Mouse (Mus musculus) kidney, postnatal 36 days (tissue): ENCODE results near the gene Mfsd4a.
A peak's percentile ranks its signal among the peaks of the same experiment; 100 is the strongest.

ENCODE experiments used
- DNase-seq, 2 experiments: peaks; one replicate each; pipeline ENCODE4 v3.0.0; 2021 to 2022; ENCODE audit warnings: mixed read lengths in 2 of 2

The Mfsd4a gene

DNA sequence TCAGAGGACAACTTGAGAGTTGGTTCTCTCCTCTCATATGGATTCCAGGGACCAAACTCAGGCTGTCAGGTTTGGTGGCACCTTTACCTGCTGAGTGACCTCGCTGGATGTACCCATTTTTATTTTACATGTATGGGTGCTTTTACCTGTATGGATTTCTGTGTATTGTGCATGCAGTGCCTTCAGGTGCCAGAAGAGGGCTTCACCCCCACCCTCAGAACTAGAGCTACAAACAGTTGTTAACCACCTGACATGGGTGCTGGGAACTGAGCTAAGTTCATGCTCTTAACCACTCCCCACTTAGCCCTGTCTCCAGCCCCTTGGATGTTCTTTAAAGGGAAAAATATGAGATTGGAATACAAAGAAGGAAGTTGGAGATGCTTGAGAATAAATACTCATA, 53.1 kb downstream of the Mfsd4a start:
- no peak for DNase-seq

- no peak for DNase-seq
Measured at GRCm38 (mm10) chr1:132012861-132013260, 55.0 kb downstream of the Mfsd4a start.

GRCm38 (mm10) chr1:132011785-132012184, 56.1 kb downstream of the Mfsd4a start:
- DNase-seq = no peak

DNA sequence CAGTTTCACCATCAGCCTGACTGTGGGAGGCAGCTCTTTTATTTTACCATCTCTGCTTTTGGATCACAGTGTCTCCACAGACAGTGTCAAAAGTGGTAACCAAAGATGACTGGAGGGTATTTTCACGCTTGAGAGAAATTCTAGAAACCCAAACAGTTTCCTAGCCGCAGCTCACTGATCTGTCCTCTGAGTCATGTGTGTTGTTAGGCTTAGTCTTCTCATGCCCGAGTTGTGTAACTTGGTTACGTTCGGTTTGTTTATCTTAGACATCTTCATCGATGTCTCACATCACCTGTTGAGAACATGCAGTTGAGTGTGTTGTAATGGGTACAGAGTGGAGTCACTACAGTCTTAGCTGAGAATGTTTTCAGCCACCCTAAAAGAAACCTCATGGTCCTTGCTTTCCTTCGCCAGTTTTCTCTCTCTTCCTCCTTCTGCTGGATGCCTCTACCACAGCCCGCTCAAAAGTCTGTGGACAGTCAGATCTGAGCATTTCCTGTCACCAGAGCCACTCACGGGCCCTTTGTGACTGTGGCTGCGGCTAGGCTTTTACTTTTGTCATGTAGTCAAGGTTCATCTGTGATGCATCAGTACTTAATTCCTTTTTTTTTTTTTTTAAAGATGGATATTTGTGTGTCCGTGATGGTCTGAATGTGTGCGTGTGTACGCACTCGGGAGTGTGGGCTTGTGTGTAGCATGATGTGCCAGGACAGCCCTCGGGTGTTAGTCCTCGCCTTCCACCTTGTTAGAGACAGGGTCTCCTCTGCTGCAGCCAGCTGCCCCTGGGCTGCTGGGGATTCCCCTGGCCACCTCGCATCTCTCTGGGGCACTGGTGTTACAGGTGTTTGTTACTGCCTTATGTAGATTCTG, 57.0 kb downstream of the Mfsd4a start:
- DNase-seq = peak in 1 of 2 experiments; percentile 36

- DNase-seq = no peak
Measured at GRCm38 (mm10) chr1:132008881-132009644, 58.8 kb downstream of the Mfsd4a start.

GRCm38 (mm10) chr1:132007828-132008827, 59.7 kb downstream of the Mfsd4a start:
- DNase-seq = peak; percentile 85 to 93

GRCm38 (mm10) chr1:132007282-132007815, 60.5 kb downstream of the Mfsd4a start, which contains the start of gene Elk4:
Gene Elk4, plus strand, starts transcription at chr1:132007607.
- peak; percentile 96 to 98 for DNase-seq

- no peak for DNase-seq
Measured at GRCm38 (mm10) chr1:132006721-132007120, 61.1 kb downstream of the Mfsd4a start.

DNA sequence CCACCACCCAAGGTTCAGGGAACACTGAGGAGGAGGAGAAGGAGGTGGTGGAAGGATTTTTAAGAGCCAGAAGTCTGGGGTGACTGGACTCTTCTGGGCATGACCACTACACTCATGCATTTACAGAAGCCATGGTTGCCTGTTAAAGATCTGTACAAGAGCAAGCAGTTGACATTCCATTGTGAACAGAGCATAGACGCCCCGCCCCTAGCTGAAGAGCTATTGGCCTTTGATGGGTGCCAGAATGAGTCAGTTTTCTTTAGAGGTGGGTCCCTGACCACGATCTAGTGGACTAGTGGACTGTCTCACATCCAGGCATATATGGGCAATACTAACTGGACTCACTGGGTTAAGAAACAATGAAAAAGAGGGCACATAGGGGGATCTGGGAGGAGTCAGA, 61.8 kb downstream of the Mfsd4a start:
- no peak for DNase-seq

- no peak for DNase-seq
Measured at GRCm38 (mm10) chr1:132005466-132005865, 62.4 kb downstream of the Mfsd4a start.

DNA sequence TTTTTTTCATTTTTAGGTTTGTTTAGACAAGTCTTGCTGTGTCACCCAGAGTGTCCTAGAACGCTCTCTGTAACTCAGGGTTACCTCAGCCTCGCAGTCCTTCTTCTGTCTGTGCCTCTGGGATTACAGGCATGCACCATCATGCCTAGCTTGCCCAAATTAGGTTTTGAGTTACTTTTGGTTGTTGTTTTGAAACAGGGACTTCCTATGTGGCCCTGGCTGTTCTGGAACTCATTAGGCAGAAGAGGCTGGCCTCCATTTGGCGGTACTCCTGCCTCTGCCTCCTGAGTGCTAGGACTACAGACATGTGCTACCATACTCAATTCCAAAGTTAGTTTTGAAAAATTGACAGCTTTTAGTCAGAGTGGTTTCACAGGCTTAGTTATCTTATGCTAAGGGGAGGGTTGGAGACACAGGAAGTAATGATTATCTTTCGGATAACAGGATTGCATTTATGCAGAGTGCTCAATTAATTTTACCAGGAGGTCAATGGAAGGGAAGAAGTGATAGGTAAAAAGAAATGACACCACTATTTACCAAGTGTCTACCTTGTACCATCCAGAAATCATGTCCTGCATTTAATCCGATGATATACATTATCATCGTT, 63.2 kb downstream of the Mfsd4a start:
- no peak for DNase-seq

GRCm38 (mm10) chr1:132003817-132004216, 64.0 kb downstream of the Mfsd4a start:
- peak; percentile 43 to 50 for DNase-seq

GRCm38 (mm10) chr1:132003111-132003510, 64.8 kb downstream of the Mfsd4a start:
- no peak for DNase-seq

GRCm38 (mm10) chr1:132001880-132002330, 66.0 kb downstream of the Mfsd4a start:
- no peak for DNase-seq

DNA sequence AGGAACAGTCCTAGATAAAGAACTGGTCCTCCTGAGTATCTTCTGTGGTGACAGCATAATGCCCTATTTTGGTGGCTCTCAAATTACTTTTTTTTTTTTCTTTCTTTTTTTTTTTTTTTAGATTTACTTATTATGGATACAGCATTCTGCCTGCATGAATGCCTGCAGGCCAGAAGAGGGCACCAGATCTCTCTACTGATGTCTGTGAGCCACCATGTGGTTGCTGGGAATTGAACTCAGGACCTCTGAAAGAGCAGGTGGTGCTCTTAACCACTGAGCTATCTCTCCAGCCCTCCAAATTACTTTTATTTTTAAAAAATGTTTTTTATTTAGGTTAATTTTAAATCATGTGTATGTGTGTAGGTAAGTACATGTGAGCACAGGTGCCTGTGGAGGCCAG, 67.4 kb downstream of the Mfsd4a start:
- DNase-seq = no peak

- DNase-seq = peak; percentile 68 to 88
Measured at GRCm38 (mm10) chr1:131995062-131995461, 72.8 kb downstream of the Mfsd4a start.

DNA sequence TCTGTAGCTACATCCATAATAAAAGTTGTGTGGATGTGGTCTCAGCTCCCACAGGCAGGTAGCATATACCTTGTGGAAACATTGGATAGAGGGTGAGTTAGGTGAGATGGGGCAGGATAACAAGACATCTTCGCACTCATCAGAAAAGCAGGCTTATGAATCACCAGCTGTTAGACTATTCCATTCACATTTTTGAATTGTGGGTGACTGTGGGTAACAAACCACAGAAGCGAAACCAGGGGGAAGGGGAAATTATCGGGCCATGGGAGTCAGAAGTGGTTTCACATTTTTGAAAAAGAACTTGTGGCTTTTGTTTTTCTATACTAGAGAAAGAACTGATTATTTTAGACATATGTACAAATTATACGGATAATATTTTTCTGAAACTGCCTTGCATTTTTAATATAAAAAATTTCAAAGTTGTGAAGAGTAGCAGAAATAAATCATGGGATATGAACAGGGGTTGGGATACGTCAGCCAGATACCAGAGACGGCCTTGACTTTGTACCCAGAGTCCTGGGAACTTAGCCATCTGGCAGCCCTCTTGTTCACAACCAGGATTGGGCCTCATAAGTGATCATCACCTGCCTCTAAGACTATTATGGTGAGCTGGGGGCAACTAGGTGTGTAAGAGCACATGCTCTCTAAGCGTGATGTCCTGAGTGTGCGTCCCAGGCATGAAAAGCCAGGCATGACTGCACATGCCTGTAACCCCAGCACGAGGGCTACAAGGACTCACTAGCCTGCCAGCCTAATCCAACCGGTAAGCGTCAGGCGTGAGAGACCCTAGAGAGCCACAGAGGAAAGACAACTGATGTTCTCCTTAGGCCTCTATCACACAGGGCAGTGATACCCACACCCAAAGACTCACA, 74.5 kb downstream of the Mfsd4a start:
- DNase-seq = peak; percentile 82 to 83

- DNase-seq = peak in 1 of 2 experiments; percentile 50
Measured at GRCm38 (mm10) chr1:131992561-131993001, 75.3 kb downstream of the Mfsd4a start.

- no peak for DNase-seq
Measured at GRCm38 (mm10) chr1:131990083-131990760, 77.6 kb downstream of the Mfsd4a start.

- DNase-seq = no peak
Measured at GRCm38 (mm10) chr1:131989476-131989875, 78.4 kb downstream of the Mfsd4a start.
